Mouse (Mus musculus) kidney, adult 18-20 months (tissue): Measurements from ENCODE around the gene Bmp6.

Experiments used
- DNase-seq: peaks from one replicate; pipeline ENCODE4 v3.0.0; 2021

Bmp6 gene

GRCm38 (mm10) chr13:38548681-38549080, 203.8 kb downstream of the Bmp6 start:
- DNase-seq = no peak
